9 mouse cellular contexts compared by ENCODE assay signal in the genomic region with DNA sequence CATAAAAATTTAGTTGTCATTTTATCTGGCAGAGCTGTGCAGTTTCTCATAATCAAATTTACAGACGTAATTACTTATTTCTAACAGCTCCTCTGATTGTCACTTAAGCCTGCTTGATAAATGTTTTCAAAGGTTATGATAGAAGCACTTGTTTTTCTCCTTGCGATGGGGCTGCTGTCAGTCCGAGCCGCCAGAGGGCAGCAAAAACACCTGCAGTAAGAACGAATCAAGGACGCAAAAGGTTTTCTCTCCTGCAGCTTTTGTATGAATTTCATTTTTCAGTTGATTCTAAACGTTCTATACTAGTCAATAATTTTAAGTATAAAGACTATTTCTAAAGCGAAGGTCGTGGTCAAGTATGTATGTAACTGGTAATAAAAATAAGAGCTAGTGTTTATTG.
DNase-seq lines count a peak whose midpoint lies in the region; TF ChIP-seq lines count a peak whose summit lies in the region.
"Had no signal": no experiment of that assay in that cellular context is flagged by ENCODE, and none has a peak within 500 bp of the region (broad histone marks: within the 10 kb centered on the region; RNA-seq: fewer than 3 reads in every experiment).

No protein-coding gene starts in this region.

- no peaks in the 10 kb centered on the region for H3K4me1 ChIP-seq in E14TG2a.4 (replicated peaks; ENCODE audit: low read depth, low read length)
- H3K4me1 ChIP-seq: hindbrain, embryonic 15.5 days had no signal

- no peaks in the 10 kb centered on the region for H3K36me3 ChIP-seq in E14TG2a.4 (ENCODE audit: insufficient read depth, low read length)
- no peaks in the 10 kb centered on the region for H3K36me3 ChIP-seq in splenic B cell, adult 2 months (ENCODE audit: control insufficient read depth, insufficient read depth, low read length, poor library complexity, severe bottlenecking)
- H3K36me3 ChIP-seq: hindbrain, embryonic 15.5 days had no signal

- peak; percentile 39 for DNase-seq in Muller cell, postnatal 12 days (ENCODE audit: inconsistent ontology term)
- DNase-seq in cerebellum, adult 9-11 months = peak; percentile 21
- peak; percentile 70 to 73 for DNase-seq in frontal cortex, postnatal 25 days (ENCODE audit: low spot score in 2 of 2)
- DNase-seq in layer of hippocampus, postnatal 10 days (ENCODE audit: low spot score in 2 of 2) = peak; percentile 79 to 85
- peak; percentile 39 to 52 for DNase-seq in lung, postnatal 4 days
- DNase-seq in splenic B cell, adult 2 months (ENCODE audit: low read depth, low spot score) = peak; percentile 3
- DNase-seq in B cell, adult 2 months = no peak

- H3K4me3 ChIP-seq in E14TG2a.4 (replicated peaks; ENCODE audit: low read length) = no peak overlapping the region
- H3K4me3 ChIP-seq: hindbrain, embryonic 15.5 days had no signal

- no peaks in the 10 kb centered on the region for H3K27me3 ChIP-seq in E14TG2a.4 (ENCODE audit: insufficient read depth, low read length)
- no peaks in the 10 kb centered on the region for H3K27me3 ChIP-seq in splenic B cell, adult 2 months (ENCODE audit: control insufficient read depth, insufficient read depth, low read length, poor library complexity, severe bottlenecking)
- H3K27me3 ChIP-seq: hindbrain, embryonic 15.5 days had no signal

- H3K9me3 ChIP-seq in E14TG2a.4 (ENCODE audit: low read length) = no peaks in the 10 kb centered on the region
- H3K9me3 ChIP-seq: hindbrain, embryonic 15.5 days had no signal

- peak; percentile 86 for TF ChIP-seq CTCF in E14TG2a.4 (conservative IDR thresholded peaks at IDR 0.05; ENCODE audit: low read length)

Comparison
In these comparisons a context has a peak if more than half of its experiments do, and no peak if none do; other contexts are left out.
1. DNase-seq: peak in Muller cell, postnatal 12 days (single experiment), cerebellum, adult 9-11 months (single experiment), frontal cortex, postnatal 25 days (2 of 2), layer of hippocampus, postnatal 10 days (2 of 2), lung, postnatal 4 days (2 of 2) and splenic B cell, adult 2 months (single experiment); none in B cell, adult 2 months (0 of 2).